Mouse (Mus musculus): ENCODE data around the gene Dio3. TPM values are rescaled to one million over a fixed set of nuclear protein-coding genes. Genes with fewer than 3 reads are reported as not detected.

Gene Dio3
- total and polyA plus RNA-seq, 3 experiments: not detected

- TF ChIP-seq POLR2AphosphoS5 (IDR thresholded peaks at IDR 0.05; ENCODE audit: borderline replicate concordance, low read depth, low read length) (no peak), UBTF (IDR thresholded peaks at IDR 0.05; ENCODE audit: borderline replicate concordance, insufficient read depth, low read depth, low read length) (no peak), E2F4 (IDR thresholded peaks at IDR 0.05; ENCODE audit: borderline replicate concordance, low read depth, low read length) (no peak)
- no peaks in the 10 kb centered on the region for H3K9me3 ChIP-seq (replicated peaks; ENCODE audit: insufficient read depth, low read length)
- H3K27me3 ChIP-seq (ENCODE audit: control insufficient read depth in 1 of 2, insufficient read depth in 2 of 2, low read length in 2 of 2): no peaks in the 10 kb centered on the region
These were observed 43.0 kb upstream of the Dio3 start for GRCm38 (mm10) chr12:110235908-110236307.

GRCm38 (mm10) chr12:110237046-110237445 lies 41.8 kb upstream of the Dio3 start:
- Histone ChIP-seq H3K4me3 (ENCODE audit: control insufficient read depth in 1 of 2, insufficient read depth in 1 of 2, low read depth in 2 of 2, low read length in 2 of 2) (no peak overlapping the region), H3K79me2 (ENCODE audit: control insufficient read depth, insufficient read depth, low read length, poor library complexity) (no peaks in the 10 kb centered on the region), H3K9ac (ENCODE audit: control insufficient read depth, low read depth, low read length, poor library complexity, severe bottlenecking) (no peak overlapping the region), H3K9me3 (replicated peaks; ENCODE audit: insufficient read depth, low read length) (no peaks in the 10 kb centered on the region), H3K27me3 (ENCODE audit: control insufficient read depth in 1 of 2, insufficient read depth in 2 of 2, low read length in 2 of 2) (no peaks in the 10 kb centered on the region), H3K4me1 (ENCODE audit: control insufficient read depth in 1 of 2, insufficient read depth in 2 of 2, low read length in 2 of 2) (no peaks in the 10 kb centered on the region), H3K27ac (ENCODE audit: control insufficient read depth, low read depth, low read length) (no peak overlapping the region), H3K36me3 (ENCODE audit: control insufficient read depth in 1 of 2, insufficient read depth in 2 of 2, low read length in 2 of 2) (no peaks in the 10 kb centered on the region)
- no peak for TF ChIP-seq ZC3H11A (IDR thresholded peaks at IDR 0.05; ENCODE audit: low read depth, low read length)
- DNase-seq (ENCODE audit: low read depth, low spot score): no peak

More at GRCm38 (mm10) chr12:110235908-110236307, 43.0 kb upstream of the Dio3 start:
- H3K27ac ChIP-seq (ENCODE audit: control insufficient read depth, low read depth, low read length): no peak overlapping the region
- no peaks in the 10 kb centered on the region for H3K36me3 ChIP-seq (ENCODE audit: control insufficient read depth in 1 of 2, insufficient read depth in 2 of 2, low read length in 2 of 2)
- DNase-seq (ENCODE audit: low read depth, low spot score): no peak
- no peaks in the 10 kb centered on the region for H3K79me2 ChIP-seq (ENCODE audit: control insufficient read depth, insufficient read depth, low read length, poor library complexity)
- no peaks in the 10 kb centered on the region for H3K4me1 ChIP-seq (ENCODE audit: control insufficient read depth in 1 of 2, insufficient read depth in 2 of 2, low read length in 2 of 2)
- no peak overlapping the region for H3K9ac ChIP-seq (ENCODE audit: control insufficient read depth, low read depth, low read length, poor library complexity, severe bottlenecking)
- no peak overlapping the region for H3K4me3 ChIP-seq (ENCODE audit: control insufficient read depth in 1 of 2, insufficient read depth in 1 of 2, low read depth in 2 of 2, low read length in 2 of 2)

- Histone ChIP-seq H3K4me1 (ENCODE audit: control insufficient read depth in 1 of 2, insufficient read depth in 2 of 2, low read length in 2 of 2) (no peaks in the 10 kb centered on the region), H3K27ac (ENCODE audit: control insufficient read depth, low read depth, low read length) (no peak overlapping the region), H3K4me3 (ENCODE audit: control insufficient read depth in 1 of 2, insufficient read depth in 1 of 2, low read depth in 2 of 2, low read length in 2 of 2) (no peak overlapping the region), H3K36me3 (ENCODE audit: control insufficient read depth in 1 of 2, insufficient read depth in 2 of 2, low read length in 2 of 2) (no peaks in the 10 kb centered on the region), H3K79me2 (ENCODE audit: control insufficient read depth, insufficient read depth, low read length, poor library complexity) (no peaks in the 10 kb centered on the region), H3K27me3 (ENCODE audit: control insufficient read depth in 1 of 2, insufficient read depth in 2 of 2, low read length in 2 of 2) (no peaks in the 10 kb centered on the region), H3K9me3 (replicated peaks; ENCODE audit: insufficient read depth, low read length) (no peaks in the 10 kb centered on the region), H3K9ac (ENCODE audit: control insufficient read depth, low read depth, low read length, poor library complexity, severe bottlenecking) (no peak overlapping the region)
- TF ChIP-seq RCOR1 (IDR thresholded peaks at IDR 0.05; ENCODE audit: low read depth, low read length): no peak
- no peak for TF ChIP-seq CHD2 (IDR thresholded peaks at IDR 0.05; ENCODE audit: low read length)
- TF ChIP-seq MEF2A (IDR thresholded peaks at IDR 0.05; ENCODE audit: extremely low read depth, insufficient replicate concordance, low read depth, low read length, poor library complexity, severe bottlenecking): no peak
- TF ChIP-seq E2F4 (IDR thresholded peaks at IDR 0.05; ENCODE audit: borderline replicate concordance, low read depth, low read length): no peak
- no peak for TF ChIP-seq POLR2AphosphoS5 (IDR thresholded peaks at IDR 0.05; ENCODE audit: borderline replicate concordance, low read depth, low read length)
- no peak for TF ChIP-seq TCF12 (IDR thresholded peaks at IDR 0.05; ENCODE audit: low read depth, low read length)
- TF ChIP-seq MAX (IDR thresholded peaks at IDR 0.05; ENCODE audit: low read length): no peak
- no peak for DNase-seq (ENCODE audit: low read depth, low spot score)
These were observed 39.5 kb upstream of the Dio3 start for GRCm38 (mm10) chr12:110239358-110239757.
